ENCODE assay signal across 8 mouse cellular contexts in genomic region chr17:29489971-29490712, GRCm38 (mm10). TPM values are rescaled to one million over a fixed set of nuclear protein-coding genes. Genes with fewer than 3 reads are reported as not detected.
DNase-seq lines count a peak whose midpoint lies in the region; ATAC-seq lines count a peak whose summit lies in the region.

No protein-coding gene starts in this region.

- H3K27me3 ChIP-seq in intestine, embryonic 14.5 days (replicated peaks; ENCODE audit: control insufficient read depth, insufficient read depth, low read length), result no peaks in the 10 kb centered on the region

- H3K9ac ChIP-seq in intestine, embryonic 14.5 days (ENCODE audit: low read length), result peak overlapping the region; percentile 85

- peaks cover 11% of the 10 kb centered on the region for H3K4me1 ChIP-seq in intestine, embryonic 14.5 days (replicated peaks; ENCODE audit: control insufficient read depth, insufficient read depth, low read length)

- peak; percentile 87 for ATAC-seq in intestine, embryonic 14.5 days (replicated peaks; ENCODE audit: low FRiP score, low TSS enrichment, low read depth)

- whole genome bisulfite sequencing in intestine, embryonic 14.5 days, result under 1% methylated on average over 66 of the region's 68 CpGs

- peaks cover 13% of the 10 kb centered on the region for H3K36me3 ChIP-seq in intestine, embryonic 14.5 days (ENCODE audit: control insufficient read depth, insufficient read depth, low read length)

- peak overlapping the region; percentile 70 for H3K4me3 ChIP-seq in intestine, embryonic 14.5 days (ENCODE audit: low read depth, low read length)

- peak overlapping the region; percentile 92 for H3K4me2 ChIP-seq in intestine, embryonic 14.5 days (ENCODE audit: low read length)

- H3K27ac ChIP-seq in intestine, embryonic 14.5 days (ENCODE audit: low read depth), result peak overlapping the region; percentile 84

- peak; percentile 99 to 100 for DNase-seq in adrenal gland, adult (ENCODE audit: inconsistent age in 2 of 2, low spot score in 1 of 2)
- DNase-seq in embryo, embryonic 10.5 days (ENCODE audit: low spot score), result peak; percentile 99
- peak; percentile 99 for DNase-seq in gastrocnemius, postnatal 14 days
- DNase-seq in intestine, embryonic 14.5 days (ENCODE audit: low spot score), result peak; percentile 100
- DNase-seq in left cerebral cortex, postnatal 14 days (ENCODE audit: low spot score in 2 of 2), result peak; percentile 94 to 95
- DNase-seq in mesoderm, embryonic 11.5 days (ENCODE audit: low read depth, low spot score), result peak; percentile 100
- DNase-seq in right cerebral cortex, postnatal 36 days (ENCODE audit: low spot score in 2 of 2), result peak; percentile 92 to 95
- DNase-seq in yolk sac, embryonic 10.5 days (ENCODE audit: low spot score), result peak; percentile 100

- no peaks in the 10 kb centered on the region for H3K9me3 ChIP-seq in intestine, embryonic 14.5 days (ENCODE audit: control insufficient read depth, low read length)

- intact Hi-C loops in gastrocnemius, postnatal 14 days (cut with DNase I; ENCODE audit: low total_unique reads), result no loop called here
- intact Hi-C loops in left cerebral cortex, postnatal 14 days (cut with DNase I), result loop anchor here (5.0 kb wide), 1 partner anchor 53 kb away; no protein-coding TSS in a partner anchor

RNA-seq across cellular contexts. Expression of gene Pim1, which starts 0.4 kb away (rescaled TPM):
- 10 to 100 TPM; 17.6 to 18.2 TPM for total RNA-seq in gastrocnemius, postnatal 14 days (2021)
- polyA plus RNA-seq in intestine, embryonic 14.5 days (2014; fragmentation: Nextera tagmentation; extraction: Ambion mirVana), result 13.3 and 13.6 TPM in 2 replicates
- total RNA-seq in left cerebral cortex, postnatal 14 days (2021), result 1 to 10 TPM; 3.4 to 4.2 TPM

RNA-seq across cellular contexts. Expression of gene Gm17657, which starts 59.3 kb away (rescaled TPM):
- not detected for total RNA-seq in gastrocnemius, postnatal 14 days (2021)
- not detected in 2 replicates for polyA plus RNA-seq in intestine, embryonic 14.5 days (2014; fragmentation: Nextera tagmentation; extraction: Ambion mirVana)
- not detected for total RNA-seq in left cerebral cortex, postnatal 14 days (2021)

RNA-seq across cellular contexts. Expression of gene Tbc1d22b, which starts 59.4 kb away (rescaled TPM):
- total RNA-seq in gastrocnemius, postnatal 14 days (2021), result 1 to 10 TPM; 8.0 to 8.2 TPM
- polyA plus RNA-seq in intestine, embryonic 14.5 days (2014; fragmentation: Nextera tagmentation; extraction: Ambion mirVana), result 13.9 and 14.0 TPM in 2 replicates
- total RNA-seq in left cerebral cortex, postnatal 14 days (2021), result 10 to 100 TPM; 44.1 to 47.0 TPM

Comparison
In these comparisons a context has a peak if more than half of its experiments do, and no peak if none do; other contexts are left out.
1. Peak in every context shown above with its lines: DNase-seq, ATAC-seq, H3K4me3 ChIP-seq and H3K27ac ChIP-seq.
2. RNA of gene Tbc1d22b, which starts 59.4 kb away (total RNA-seq): 44.1 to 47.0 TPM in left cerebral cortex, postnatal 14 days; 8.0 to 8.2 TPM in gastrocnemius, postnatal 14 days; every median in the first group is over 4 times any median in the second.